Mouse (Mus musculus) CD4-positive, CD25-positive, alpha-beta regulatory T cell (primary cell): ENCODE measurements around the gene Map3k14. TPM values are rescaled to one million over a fixed set of nuclear protein-coding genes. Genes with fewer than 3 reads are reported as not detected.

ENCODE experiments used
- polyA plus RNA-seq: library from polyadenylated mRNA; unstranded; fragments of 100-300 nt; shearing (Covaris generic); gene quantifications from one replicate; pipeline ENCODE4 v1.2.1, GENCODE M21; 2017

Gene Map3k14
- polyA plus RNA-seq, result 36.7 TPM

GRCm38 (mm10) chr11:103267346-103268219 lies at the start of gene Map3k14:
Gene Map3k14, minus strand, starts transcription at chr11:103267472.

GRCm38 (mm10) chr11:103217790-103218516 lies 49.3 kb downstream of the Map3k14 start, which contains the start of gene Spata32:
Gene Spata32, minus strand, starts transcription at chr11:103218432.

GRCm38 (mm10) chr11:103208458-103208857 lies 58.8 kb downstream of the Map3k14 start, which contains the start of gene 1700023F06Rik:
Gene 1700023F06Rik, minus strand, starts transcription at chr11:103208558.

DNA sequence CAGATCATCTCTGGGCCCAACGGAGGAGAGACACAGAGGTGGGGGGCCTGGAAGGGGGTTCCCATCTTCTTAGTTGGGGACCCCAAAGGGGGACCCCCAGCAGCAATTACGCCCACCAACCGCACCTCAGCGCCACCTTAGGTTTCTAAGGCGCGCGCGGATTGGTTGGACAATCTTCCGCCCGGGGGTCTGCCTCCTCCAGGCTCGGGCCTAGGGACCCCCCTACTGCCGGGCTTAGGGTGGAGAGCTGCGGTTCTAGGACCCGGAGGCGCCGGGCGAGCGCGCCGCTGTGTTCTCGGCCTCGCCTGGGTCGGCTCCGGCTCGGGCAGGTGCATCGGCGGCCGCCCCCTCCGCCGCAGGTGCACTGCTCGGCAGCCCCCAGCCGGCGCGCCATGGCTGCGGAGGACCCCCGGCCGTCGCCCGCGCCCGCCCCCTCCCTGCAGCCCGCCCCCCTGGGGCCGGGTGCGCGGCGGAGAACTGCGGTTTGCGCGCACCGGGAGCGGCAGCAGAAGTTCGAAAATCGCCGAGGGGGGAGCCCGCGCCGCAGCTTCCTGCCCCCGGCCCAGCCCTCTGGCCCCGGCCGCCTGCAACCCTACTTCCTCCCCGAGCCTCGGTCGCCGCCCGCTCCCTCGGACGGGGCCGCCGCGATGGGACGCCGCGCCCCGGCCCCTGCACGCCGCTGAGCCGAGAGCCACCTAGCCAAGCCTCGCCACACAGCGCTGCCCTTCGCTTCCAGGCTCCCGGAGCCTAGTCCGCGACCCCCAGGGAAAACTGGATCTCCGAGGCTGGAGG lies 96.6 kb downstream of the Map3k14 start, which contains the start of gene Fmnl1:
Fmnl1 (plus strand) TSS at position 614 of the 792 bp plus-strand sequence.

Other genes with a start within 250 kb of the Map3k14 start
- 75.3 TPM for gene Nmt1, start 239.3 kb downstream of the Map3k14 start, polyA plus RNA-seq
- gene Dcakd, start 239.1 kb downstream of the Map3k14 start, polyA plus RNA-seq, result 26.3 TPM
- gene Plcd3, start 165.8 kb downstream of the Map3k14 start, polyA plus RNA-seq, result not detected
- gene Acbd4, start 165.8 kb downstream of the Map3k14 start, polyA plus RNA-seq, result 48.3 TPM
- gene Hexim1, start 151.2 kb downstream of the Map3k14 start, polyA plus RNA-seq, result 4.2 TPM
- gene Hexim2, start 135.0 kb downstream of the Map3k14 start, polyA plus RNA-seq, result 5.3 TPM
- 229 TPM for gene Fmnl1, start 96.4 kb downstream of the Map3k14 start, polyA plus RNA-seq
- not detected for gene 1700023F06Rik, start 58.9 kb downstream of the Map3k14 start, polyA plus RNA-seq
- gene Spata32, start 49.0 kb downstream of the Map3k14 start, polyA plus RNA-seq, result not detected
- gene Arhgap27, start 96.2 kb upstream of the Map3k14 start, polyA plus RNA-seq, result 107 TPM
- 20.8 TPM for gene Plekhm1, start 145.2 kb upstream of the Map3k14 start, polyA plus RNA-seq
- gene Lrrc37a, start 237.1 kb upstream of the Map3k14 start, polyA plus RNA-seq, result 0.04 TPM